Mouse (Mus musculus) left cerebral cortex, adult 18-20 months (tissue): ENCODE measurements at regions not wholly inside any gene's neighbourhood (a gene's known extent, or its start where the extent isn't known, plus 50 kb on each side); places are given as distances from the start of the nearest gene placed in this dataset.

Experiments
- DNase-seq, 2 experiments: peaks; one replicate each; pipeline ENCODE4 v3.0.0; 2021 to 2022; ENCODE audit warnings: low spot score in 2 of 2, mixed read lengths in 1 of 2

DNA sequence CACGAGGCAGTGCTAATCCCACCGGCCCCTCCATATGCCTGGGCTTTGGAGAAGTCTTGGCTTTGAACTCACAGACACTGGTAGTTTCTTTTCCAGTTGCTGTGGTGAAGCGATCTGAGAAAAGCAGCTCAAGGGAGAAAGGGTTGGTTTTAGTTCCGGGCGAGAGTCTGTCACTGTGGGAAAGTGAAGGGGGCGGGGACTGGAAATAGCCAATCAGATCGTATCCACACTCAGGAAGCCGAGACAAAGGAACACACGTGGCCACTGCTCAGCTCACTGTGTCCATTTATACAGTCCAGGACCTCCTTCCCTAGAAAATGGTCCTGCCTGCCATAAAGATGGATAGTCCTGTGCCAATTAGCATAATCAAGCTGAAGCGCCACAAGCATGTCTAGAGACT is 57.2 kb upstream of the Tgfbr2 start:
- no peak for DNase-seq

DNA sequence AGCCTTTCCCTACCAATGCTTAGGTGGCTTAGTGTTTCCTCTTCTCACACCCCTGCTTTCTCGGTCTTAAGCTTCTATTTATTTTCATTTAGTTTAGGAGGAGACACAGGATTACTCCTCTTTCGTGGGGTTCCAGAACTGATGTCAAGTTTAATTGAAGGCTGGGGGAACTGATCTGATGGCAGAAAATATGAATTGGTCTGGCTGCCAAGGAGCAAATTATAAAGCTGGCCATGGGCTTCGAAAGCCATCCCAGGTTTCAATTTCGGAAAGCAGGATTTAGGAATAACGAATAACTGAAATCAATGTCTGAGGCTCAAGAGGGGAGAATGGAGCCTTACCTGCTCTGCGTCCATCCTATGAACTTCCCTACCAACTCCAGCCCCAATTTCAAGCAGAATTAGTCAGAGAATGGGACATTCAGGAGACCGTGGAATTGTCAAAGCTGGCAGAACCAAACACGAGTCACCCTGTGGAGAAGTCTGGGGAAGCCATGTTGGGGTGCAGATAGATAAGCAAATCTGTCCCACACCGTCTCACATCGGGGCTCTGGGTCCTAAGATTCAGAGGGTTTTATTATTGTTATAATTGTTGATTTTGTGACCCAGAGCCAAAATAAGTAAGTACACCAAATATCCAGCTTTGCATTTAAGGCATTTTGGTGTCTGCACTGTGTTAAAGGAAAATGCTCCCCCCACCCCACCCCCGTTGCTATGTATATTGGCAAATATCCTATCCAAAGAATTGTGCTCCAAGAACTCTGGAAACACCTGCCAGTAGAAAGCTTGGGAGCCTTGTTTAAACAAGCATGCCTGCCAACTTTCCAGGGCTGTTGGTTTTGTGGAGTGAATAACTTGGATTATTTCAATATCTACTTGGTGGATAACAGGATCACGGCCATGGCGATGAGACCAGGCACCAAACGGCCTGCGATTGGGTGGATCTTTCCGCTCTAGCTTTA is 56.5 kb upstream of the Tgfbr2 start:
- no peak for DNase-seq

DNA sequence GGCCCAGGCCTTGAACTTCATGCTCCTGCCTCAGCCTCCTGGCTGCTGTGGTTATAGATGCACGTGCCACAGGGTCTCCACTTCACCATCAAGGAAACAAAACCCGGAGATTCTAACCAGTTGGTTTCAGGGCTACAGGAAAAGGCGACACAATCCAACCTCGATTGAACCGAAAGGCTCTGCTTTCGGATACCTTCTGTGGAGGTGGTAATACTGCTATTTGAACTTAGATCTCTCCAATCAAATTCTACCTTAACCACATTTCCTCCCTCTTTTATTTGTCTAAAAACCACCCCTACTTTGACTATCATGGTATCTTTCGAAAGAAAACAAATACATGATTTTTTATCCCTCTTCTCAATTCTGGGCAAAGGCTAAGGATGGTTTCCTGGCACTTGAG is 55.2 kb upstream of the Tgfbr2 start:
- no peak for DNase-seq

DNA sequence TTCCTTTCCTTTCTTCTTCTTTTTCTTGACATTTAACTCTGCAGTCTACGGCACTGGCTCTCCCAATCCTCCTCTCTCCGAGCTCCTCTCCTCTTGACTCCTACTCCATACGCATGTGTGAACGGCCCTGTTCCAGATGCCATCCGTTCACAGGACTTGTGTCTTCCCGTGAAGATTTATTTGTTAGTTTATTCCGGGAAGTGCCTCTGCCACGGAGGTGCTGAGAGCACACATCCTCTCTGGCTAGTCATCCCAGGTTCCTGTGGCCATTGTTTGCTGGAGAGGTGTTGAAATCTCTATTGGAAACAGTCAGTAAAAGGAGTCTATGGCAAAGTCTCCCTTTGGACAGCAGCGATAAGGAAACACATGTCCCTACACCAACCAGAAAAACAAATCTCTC is 53.3 kb upstream of the Tgfbr2 start:
- DNase-seq: no peak

DNA sequence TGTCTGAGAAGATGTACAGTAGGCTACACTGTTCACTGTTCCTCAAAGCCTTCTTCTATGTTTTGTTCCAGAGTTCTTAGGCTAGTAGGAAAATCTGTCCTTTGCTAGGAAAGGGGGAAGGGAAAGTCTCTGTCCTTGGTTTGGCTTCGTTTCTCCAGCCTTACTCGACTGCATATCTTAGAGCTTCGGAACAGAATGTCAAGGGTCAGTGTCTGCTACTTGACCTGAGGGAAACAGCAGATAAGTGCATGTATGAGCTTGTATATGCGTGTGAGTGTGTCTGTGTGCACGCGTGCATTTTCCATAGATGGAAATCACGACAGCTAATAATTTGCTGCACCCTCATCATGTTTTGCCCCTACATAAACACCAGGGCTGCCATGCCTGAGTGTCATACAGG is 52.6 kb upstream of the Tgfbr2 start:
- DNase-seq: no peak
